Mouse (Mus musculus): Measurements from ENCODE around the gene Fars2. TPM values are rescaled to one million over a fixed set of nuclear protein-coding genes. Genes with fewer than 3 reads are reported as not detected.

Gene Fars2
- polyA plus RNA-seq, 1 experiment from 2014 or later: 37.9 TPM

- ATAC-seq (no peak), DNase-seq (peak; percentile 32)
- Histone ChIP-seq H3K9me3 (ENCODE audit: low read length) (no peaks in the 10 kb centered on the region), H3K36me3 (replicated peaks; ENCODE audit: insufficient read depth, low read length) (no peaks in the 10 kb centered on the region), H3K4me2 (ENCODE audit: low read depth, low read length) (peak within 1 kb of the TSS; percentile 76), H3K9ac (replicated peaks) (peak within 1 kb of the TSS; percentile 59), H3K27ac (ENCODE audit: low read depth) (peak within 1 kb of the TSS; percentile 73), H3K4me3 (ENCODE audit: low read depth, low read length) (peak within 1 kb of the TSS; percentile 51), H3K27me3 (ENCODE audit: insufficient read depth, low read length) (peaks cover 52% of the 10 kb centered on the region), H3K4me1 (ENCODE audit: insufficient read depth) (peaks cover 13% of the 10 kb centered on the region)
- WGBS (ENCODE audit: insufficient replicate concordance): under 1% methylated on average over 50 of the region's 50 CpGs
- TF ChIP-seq EP300 (IDR thresholded peaks at IDR 0.05; ENCODE audit: low read depth) (no peak), CTCF (IDR thresholded peaks at IDR 0.05; ENCODE audit: low read depth) (no peak)
Measured at GRCm38 (mm10) chr13:36734731-36735571, 617.7 kb downstream of the Fars2 start, which contains the start of gene Nrn1. Gene Nrn1 (minus strand): TSS chr13:36735131.

GRCm38 (mm10) chr13:36735901-36736618 lies 618.8 kb downstream of the Fars2 start:
- Histone ChIP-seq H3K27me3 (ENCODE audit: insufficient read depth, low read length) (peaks cover 45% of the 10 kb centered on the region), H3K36me3 (replicated peaks; ENCODE audit: insufficient read depth, low read length) (no peaks in the 10 kb centered on the region), H3K9me3 (ENCODE audit: low read length) (no peaks in the 10 kb centered on the region), H3K4me1 (ENCODE audit: insufficient read depth) (peaks cover 13% of the 10 kb centered on the region), H3K4me3 (ENCODE audit: low read depth, low read length) (peak overlapping the region; percentile 51), H3K27ac (ENCODE audit: low read depth) (peak overlapping the region; percentile 87), H3K4me2 (ENCODE audit: low read depth, low read length) (peak overlapping the region; percentile 76), H3K9ac (replicated peaks) (0 out of 2 replicates have a peak overlapping the region, but pooled peaks have one; percentile 16)
- no peak for TF ChIP-seq EP300 (IDR thresholded peaks at IDR 0.05; ENCODE audit: low read depth)
- no peak for TF ChIP-seq CTCF (IDR thresholded peaks at IDR 0.05; ENCODE audit: low read depth)
- ATAC-seq: peak; percentile 91
- DNase-seq: peak; percentile 88
- WGBS (ENCODE audit: insufficient replicate concordance): 1% methylated on average over 37 of the region's 39 CpGs

GRCm38 (mm10) chr13:36736619-36736996 lies 619.4 kb downstream of the Fars2 start:
- H3K4me2 ChIP-seq (ENCODE audit: low read depth, low read length): peak overlapping the region; percentile 76
- peaks cover 12% of the 10 kb centered on the region for H3K4me1 ChIP-seq (ENCODE audit: insufficient read depth)
- H3K36me3 ChIP-seq (replicated peaks; ENCODE audit: insufficient read depth, low read length): no peaks in the 10 kb centered on the region
- TF ChIP-seq CTCF (IDR thresholded peaks at IDR 0.05; ENCODE audit: low read depth) (no peak), EP300 (IDR thresholded peaks at IDR 0.05; ENCODE audit: low read depth) (no peak)
- H3K4me3 ChIP-seq (ENCODE audit: low read depth, low read length): peak overlapping the region; percentile 51
- peak; percentile 26; the same call in 1 of the 2 replicates for ATAC-seq
- no peak for DNase-seq
- H3K9me3 ChIP-seq (ENCODE audit: low read length): no peaks in the 10 kb centered on the region
- 12% methylated on average over 9 of the region's 9 CpGs for WGBS (ENCODE audit: insufficient replicate concordance)
- peak overlapping the region; percentile 87 for H3K27ac ChIP-seq (ENCODE audit: low read depth)
- H3K27me3 ChIP-seq (ENCODE audit: insufficient read depth, low read length): peaks cover 41% of the 10 kb centered on the region
- H3K9ac ChIP-seq (replicated peaks): 0 out of 2 replicates have a peak overlapping the region, but pooled peaks have one; percentile 16

GRCm38 (mm10) chr13:36750056-36750455 lies 632.8 kb downstream of the Fars2 start:
- Histone ChIP-seq H3K36me3 (replicated peaks; ENCODE audit: insufficient read depth, low read length) (no peaks in the 10 kb centered on the region), H3K9ac (replicated peaks) (no peak overlapping the region), H3K27me3 (ENCODE audit: insufficient read depth, low read length) (no peaks in the 10 kb centered on the region), H3K4me1 (ENCODE audit: insufficient read depth) (no peaks in the 10 kb centered on the region), H3K27ac (ENCODE audit: low read depth) (no peak overlapping the region), H3K4me2 (ENCODE audit: low read depth, low read length) (no peak overlapping the region), H3K9me3 (ENCODE audit: low read length) (no peaks in the 10 kb centered on the region), H3K4me3 (ENCODE audit: low read depth, low read length) (no peak overlapping the region)
- DNase-seq: no peak
- no peak for ATAC-seq
- no peak for TF ChIP-seq CTCF (IDR thresholded peaks at IDR 0.05; ENCODE audit: low read depth)
- TF ChIP-seq EP300 (IDR thresholded peaks at IDR 0.05; ENCODE audit: low read depth): no peak
- 64% methylated on average over 2 of the region's 2 CpGs for WGBS (ENCODE audit: insufficient replicate concordance)

GRCm38 (mm10) chr13:36751861-36752260 lies 634.6 kb downstream of the Fars2 start:
- DNase-seq (no peak), ATAC-seq (no peak)
- Histone ChIP-seq H3K4me3 (ENCODE audit: low read depth, low read length) (no peak overlapping the region), H3K27me3 (ENCODE audit: insufficient read depth, low read length) (no peaks in the 10 kb centered on the region), H3K4me2 (ENCODE audit: low read depth, low read length) (no peak overlapping the region), H3K27ac (ENCODE audit: low read depth) (no peak overlapping the region), H3K36me3 (replicated peaks; ENCODE audit: insufficient read depth, low read length) (no peaks in the 10 kb centered on the region), H3K9me3 (ENCODE audit: low read length) (no peaks in the 10 kb centered on the region), H3K9ac (replicated peaks) (no peak overlapping the region), H3K4me1 (ENCODE audit: insufficient read depth) (no peaks in the 10 kb centered on the region)
- WGBS (ENCODE audit: insufficient replicate concordance): 81% methylated on average over 3 of the region's 3 CpGs
- TF ChIP-seq CTCF (IDR thresholded peaks at IDR 0.05; ENCODE audit: low read depth) (no peak), EP300 (IDR thresholded peaks at IDR 0.05; ENCODE audit: low read depth) (no peak)

GRCm38 (mm10) chr13:36766801-36767200 lies 649.6 kb downstream of the Fars2 start:
- H3K4me1 ChIP-seq (ENCODE audit: insufficient read depth): no peaks in the 10 kb centered on the region
- no peaks in the 10 kb centered on the region for H3K27me3 ChIP-seq (ENCODE audit: insufficient read depth, low read length)
- ATAC-seq (no peak), DNase-seq (no peak)
- no peaks in the 10 kb centered on the region for H3K9me3 ChIP-seq (ENCODE audit: low read length)
- 47% methylated on average over 2 of the region's 2 CpGs for WGBS (ENCODE audit: insufficient replicate concordance)
- no peak overlapping the region for H3K4me3 ChIP-seq (ENCODE audit: low read depth, low read length)
- no peak overlapping the region for H3K27ac ChIP-seq (ENCODE audit: low read depth)
- no peak for TF ChIP-seq CTCF (IDR thresholded peaks at IDR 0.05; ENCODE audit: low read depth)
- no peak for TF ChIP-seq EP300 (IDR thresholded peaks at IDR 0.05; ENCODE audit: low read depth)
- H3K9ac ChIP-seq (replicated peaks): no peak overlapping the region
- no peak overlapping the region for H3K4me2 ChIP-seq (ENCODE audit: low read depth, low read length)
- H3K36me3 ChIP-seq (replicated peaks; ENCODE audit: insufficient read depth, low read length): no peaks in the 10 kb centered on the region

Other genes with a start within 250 kb of the Fars2 start
- gene Rpp40, start 211.1 kb upstream of the Fars2 start, polyA plus RNA-seq (2015; fragmentation: Nextera tagmentation; extraction: Ambion mirVana): 7.8 and 11.3 TPM in 2 replicates
- gene Ppp1r3g, start 158.6 kb upstream of the Fars2 start, polyA plus RNA-seq (2015; fragmentation: Nextera tagmentation; extraction: Ambion mirVana): 2.2 and 4.3 TPM in 2 replicates
- gene Lyrm4, start 114 bp downstream of the Fars2 start, polyA plus RNA-seq (2015; fragmentation: Nextera tagmentation; extraction: Ambion mirVana): 18.7 and 19.3 TPM in 2 replicates

Data from liver, postnatal 0 days (tissue).